Mouse (Mus musculus): Measurements from ENCODE around the gene Olfr275.

DNA sequence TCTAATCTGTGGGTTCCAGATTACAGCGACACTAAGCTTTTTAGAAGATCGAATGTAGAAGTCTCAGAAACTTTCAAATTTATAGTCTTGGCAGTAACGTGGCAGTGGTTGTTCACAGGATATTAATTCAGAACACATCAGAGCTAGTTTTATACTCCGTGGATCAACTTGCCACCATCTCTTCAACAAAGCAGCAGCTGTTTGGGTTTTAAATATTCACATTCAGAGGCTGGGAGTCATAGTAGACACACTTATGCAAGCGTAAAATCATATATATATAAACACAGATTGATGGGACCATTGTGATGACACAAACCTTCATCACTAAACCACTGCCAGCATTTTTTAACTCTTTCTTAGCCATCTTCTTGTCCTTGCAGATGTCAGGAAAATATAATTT lies 42.2 kb upstream of the Olfr275 start:
- TF ChIP-seq EP300 (IDR thresholded peaks at IDR 0.05; ENCODE audit: insufficient read depth, low read depth, low read length) (no peak), CTCF (IDR thresholded peaks at IDR 0.05) (no peak)
